Mouse (Mus musculus) MEL (cell line): ENCODE measurements at regions not wholly inside any gene's neighbourhood (a gene's known extent, or its start where the extent isn't known, plus 50 kb on each side); places are given as distances from the start of the nearest gene placed in this dataset.

Source experiments
- DNase-seq: peaks from one replicate; pipeline ENCODE4 v3.0.0; 2011; ENCODE audit warnings: low read depth, low spot score
- H3K27ac ChIP-seq: 2 replicates; pipeline ENCODE4 v1.5.1; 2012; ENCODE audit warnings: low read depth, mild to moderate bottlenecking, control low read depth, low read length, moderate library complexity; ENCODE audit not compliant: control insufficient read depth
- H3K27me3 ChIP-seq, 2 experiments: fragments of 150-350 bp in 1 of 2; sonication (generic) in 1 of 2; 2 replicates each; pipeline ENCODE4 v1.6.1; 2012; ENCODE audit warnings: low read length in 2 of 2, mild to moderate bottlenecking in 2 of 2, improper control_type of control experiment in 1 of 2, moderate library complexity in 1 of 2; ENCODE audit not compliant: insufficient read depth in 2 of 2, control insufficient read depth in 1 of 2
- H3K36me3 ChIP-seq, 2 experiments: 2 replicates each; pipeline ENCODE4 v1.6.1; 2012 to 2014; ENCODE audit warnings: low read length in 2 of 2, improper control_type of control experiment in 1 of 2, inconsistent platforms in 1 of 2, mild to moderate bottlenecking in 1 of 2; ENCODE audit not compliant: insufficient read depth in 2 of 2, control insufficient read depth in 1 of 2
- H3K4me1 ChIP-seq, 2 experiments: fragments of 150-350 bp in 1 of 2; sonication (generic) in 1 of 2; 2 replicates each; pipeline ENCODE4 v1.6.1; 2012; ENCODE audit warnings: low read length in 2 of 2, improper control_type of control experiment in 1 of 2, mild to moderate bottlenecking in 1 of 2; ENCODE audit not compliant: insufficient read depth in 2 of 2, control insufficient read depth in 1 of 2
- H3K4me3 ChIP-seq, 2 experiments: fragments of 150-350 bp in 1 of 2; sonication (generic) in 1 of 2; 2 replicates each; pipeline ENCODE4 v1.5.1; 2012; ENCODE audit warnings: low read depth in 2 of 2, low read length in 2 of 2, mild to moderate bottlenecking in 2 of 2, moderate library complexity in 2 of 2, control low read depth in 1 of 2, improper control_type of control experiment in 1 of 2; ENCODE audit not compliant: control insufficient read depth in 1 of 2, insufficient read depth in 1 of 2
- H3K79me2 ChIP-seq: 2 replicates; pipeline ENCODE4 v1.6.1; 2012; ENCODE audit warnings: mild to moderate bottlenecking, low read length, moderate library complexity; ENCODE audit not compliant: control insufficient read depth, poor library complexity, insufficient read depth
- H3K9ac ChIP-seq: 2 replicates; pipeline ENCODE4 v1.6.1; 2012; ENCODE audit warnings: low read depth, mild to moderate bottlenecking, control low read depth, low read length, moderate library complexity; ENCODE audit not compliant: control insufficient read depth, poor library complexity, severe bottlenecking
- H3K9me3 ChIP-seq: fragments of 150-350 bp; sonication (generic); replicated peaks from 2 replicates; pipeline ENCODE4 v1.6.1; 2012; ENCODE audit warnings: mild to moderate bottlenecking, low read length, improper control_type of control experiment, moderate library complexity; ENCODE audit not compliant: insufficient read depth
- BHLHE40 ChIP-seq: IDR thresholded peaks from 2 replicates; pipeline ENCODE4 v1.6.1; 2012; ENCODE audit warnings: low read depth, mild to moderate bottlenecking, inconsistent platforms, low read length, improper control_type of control experiment, borderline replicate concordance
- CHD2 ChIP-seq: IDR thresholded peaks from 2 replicates; pipeline ENCODE4 v1.6.1; 2011; ENCODE audit warnings: low read length, improper control_type of control experiment
- E2F4 ChIP-seq: IDR thresholded peaks from 2 replicates; pipeline ENCODE4 v1.6.1; 2011; ENCODE audit warnings: low read depth, low read length, improper control_type of control experiment, borderline replicate concordance
- ELF1 ChIP-seq: IDR thresholded peaks from 2 replicates; pipeline ENCODE4 v1.6.1; 2014; ENCODE audit warnings: low read depth, mild to moderate bottlenecking, inconsistent platforms, low read length, improper control_type of control experiment, moderate library complexity
- GATA1 ChIP-seq: IDR thresholded peaks from 2 replicates; pipeline ENCODE4 v1.6.1; 2011; ENCODE audit warnings: low read depth, low read length, improper control_type of control experiment
- HCFC1 ChIP-seq: IDR thresholded peaks from 2 replicates; pipeline ENCODE4 v1.6.1; 2012; ENCODE audit warnings: low read depth, mild to moderate bottlenecking, inconsistent platforms, low read length, improper control_type of control experiment, moderate library complexity
- KAT2A ChIP-seq: conservative IDR thresholded peaks from 2 replicates; pipeline ENCODE4 v1.6.1; 2012; ENCODE audit warnings: low read depth, low read length, improper control_type of control experiment, inconsistent platforms
- MAFK ChIP-seq: IDR thresholded peaks from 2 replicates; pipeline ENCODE4 v1.6.1; 2011; ENCODE audit warnings: low read depth, mild to moderate bottlenecking, low read length, improper control_type of control experiment, borderline replicate concordance
- MEF2A ChIP-seq: IDR thresholded peaks from 2 replicates; pipeline ENCODE4 v1.6.1; 2014; ENCODE audit warnings: low read depth, mild to moderate bottlenecking, inconsistent platforms, low read length, improper control_type of control experiment; ENCODE audit not compliant: poor library complexity, insufficient replicate concordance, severe bottlenecking; ENCODE audit errors: extremely low read depth
- NELFE ChIP-seq: IDR thresholded peaks from 2 replicates; pipeline ENCODE4 v1.6.1; 2011; ENCODE audit warnings: low read depth, low read length, improper control_type of control experiment
- POLR2A ChIP-seq, 2 experiments: IDR thresholded peaks; 2 replicates each; pipeline ENCODE4 v1.6.1; 2011 to 2012; ENCODE audit warnings: low read length in 2 of 2, mild to moderate bottlenecking in 2 of 2, control low read depth in 1 of 2, improper control_type of control experiment in 1 of 2, low read depth in 1 of 2, moderate library complexity in 1 of 2; ENCODE audit not compliant: control insufficient read depth in 1 of 2, insufficient read depth in 1 of 2, poor library complexity in 1 of 2
- POLR2AphosphoS5 ChIP-seq: IDR thresholded peaks from 2 replicates; pipeline ENCODE4 v1.6.1; 2012; ENCODE audit warnings: low read depth, borderline replicate concordance, mild to moderate bottlenecking, inconsistent platforms, low read length, moderate library complexity, mixed read lengths
- RAD21 ChIP-seq: IDR thresholded peaks from 2 replicates; pipeline ENCODE4 v1.6.1; 2011; ENCODE audit warnings: mild to moderate bottlenecking, low read depth, low read length, improper control_type of control experiment
- RCOR1 ChIP-seq: IDR thresholded peaks from 2 replicates; pipeline ENCODE4 v1.6.1; 2012; ENCODE audit warnings: low read depth, mild to moderate bottlenecking, inconsistent platforms, low read length, improper control_type of control experiment
- TBP ChIP-seq: IDR thresholded peaks from 2 replicates; pipeline ENCODE4 v1.8.0; 2011; ENCODE audit warnings: low read depth, low read length, improper control_type of control experiment
- TCF12 ChIP-seq: IDR thresholded peaks from 2 replicates; pipeline ENCODE4 v1.6.1; 2014; ENCODE audit warnings: low read depth, mild to moderate bottlenecking, inconsistent platforms, low read length, improper control_type of control experiment, moderate library complexity
- UBTF ChIP-seq: IDR thresholded peaks from 2 replicates; pipeline ENCODE4 v1.6.1; 2012; ENCODE audit warnings: low read depth, mild to moderate bottlenecking, inconsistent platforms, low read length, improper control_type of control experiment, moderate library complexity, borderline replicate concordance; ENCODE audit not compliant: insufficient read depth
- ZNF384 ChIP-seq: IDR thresholded peaks from 2 replicates; pipeline ENCODE4 v1.6.1; 2012; ENCODE audit warnings: low read depth, mild to moderate bottlenecking, inconsistent platforms, low read length, improper control_type of control experiment

DNA sequence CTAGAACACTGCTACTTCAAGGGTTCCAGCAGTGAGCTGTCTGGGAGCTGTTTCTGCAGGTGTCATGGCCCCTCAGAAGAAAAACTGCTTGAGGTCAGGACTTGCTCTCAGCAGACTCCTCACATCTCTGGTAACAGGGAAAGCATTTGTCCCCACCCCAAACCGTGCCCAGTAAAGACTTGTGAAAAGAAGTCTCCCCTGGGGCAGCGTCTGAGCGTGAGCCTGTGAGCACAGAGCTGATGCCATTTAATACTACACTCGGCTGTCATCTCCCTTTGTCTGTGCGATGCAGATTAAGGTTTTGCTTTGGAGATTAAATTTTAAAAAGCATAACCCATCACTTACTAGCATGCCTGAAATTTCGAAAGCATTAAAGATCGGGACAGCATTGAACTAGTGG lies 261.9 kb downstream of the Wdr11 start:
- H3K9ac ChIP-seq, result no peak overlapping the region
- no peaks in the 10 kb centered on the region for H3K27me3 ChIP-seq
- H3K79me2 ChIP-seq, result no peaks in the 10 kb centered on the region
- no peaks in the 10 kb centered on the region for H3K9me3 ChIP-seq
- no peak for DNase-seq
- H3K36me3 ChIP-seq, result no peaks in the 10 kb centered on the region
- no peak for TF ChIP-seq MEF2A
- TF ChIP-seq ELF1, result no peak
- TF ChIP-seq GATA1, result no peak
- no peak for TF ChIP-seq E2F4
- no peak overlapping the region for H3K4me3 ChIP-seq
- H3K4me1 ChIP-seq, result no peaks in the 10 kb centered on the region
- H3K27ac ChIP-seq, result no peak overlapping the region

DNA sequence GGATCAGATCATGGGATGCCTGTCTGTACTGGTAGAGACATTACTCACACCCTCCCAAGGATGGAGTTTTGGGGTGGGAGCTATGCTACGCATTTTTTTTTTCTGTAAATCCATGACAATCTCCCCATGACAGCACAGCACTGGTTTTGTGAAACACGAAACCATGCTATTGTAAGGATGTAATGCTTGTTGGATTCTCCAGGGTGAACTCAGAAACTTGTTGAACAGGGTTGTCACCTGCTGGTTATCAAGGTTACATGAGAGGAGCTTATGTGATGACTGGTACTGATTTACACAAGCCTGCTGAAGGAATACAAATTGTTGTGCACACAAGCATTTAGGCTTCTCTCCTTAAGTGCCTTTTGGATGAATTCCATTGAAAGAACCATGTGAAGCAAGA lies 263.3 kb downstream of the Wdr11 start:
- no peaks in the 10 kb centered on the region for H3K36me3 ChIP-seq
- H3K4me3 ChIP-seq, result no peak overlapping the region
- no peaks in the 10 kb centered on the region for H3K27me3 ChIP-seq
- DNase-seq, result no peak
- TF ChIP-seq KAT2A, result no peak
- no peak for TF ChIP-seq TBP
- TF ChIP-seq POLR2AphosphoS5, result no peak
- TF ChIP-seq RAD21, result no peak
- TF ChIP-seq MAFK, result no peak
- TF ChIP-seq POLR2A (IDR thresholded peaks at IDR 0.05; ENCODE audit: control insufficient read depth in 1 of 2, insufficient read depth in 1 of 2, low read depth in 1 of 2, low read length in 2 of 2, poor library complexity in 1 of 2), result no peak
- no peak for TF ChIP-seq BHLHE40
- TF ChIP-seq RCOR1, result no peak
- no peak for TF ChIP-seq HCFC1
- TF ChIP-seq NELFE, result no peak
- TF ChIP-seq TCF12, result no peak
- TF ChIP-seq CHD2, result no peak
- TF ChIP-seq MEF2A, result no peak
- TF ChIP-seq UBTF, result no peak
- TF ChIP-seq ZNF384, result no peak
- no peaks in the 10 kb centered on the region for H3K4me1 ChIP-seq
- no peak overlapping the region for H3K9ac ChIP-seq
- H3K79me2 ChIP-seq, result no peaks in the 10 kb centered on the region
- no peak overlapping the region for H3K27ac ChIP-seq
- no peaks in the 10 kb centered on the region for H3K9me3 ChIP-seq
